Mouse (Mus musculus) kidney, adult 2 months (tissue): ENCODE measurements around the gene Arfgap1.

Source experiments
- CTCF ChIP-seq: fragments of 200-500 bp; conservative IDR thresholded peaks from 2 replicates; pipeline ENCODE4 v1.5.1; 2011; ENCODE audit warnings: low read depth, mild to moderate bottlenecking, control low read depth, low read length, moderate library complexity, mixed read lengths; ENCODE audit not compliant: insufficient read depth, insufficient read length
- POLR2A ChIP-seq: fragments of 200-500 bp; IDR thresholded peaks from one replicate; pipeline ENCODE4 v1.6.1; 2011; ENCODE audit warnings: low read depth, low read length, control low read depth

DNA sequence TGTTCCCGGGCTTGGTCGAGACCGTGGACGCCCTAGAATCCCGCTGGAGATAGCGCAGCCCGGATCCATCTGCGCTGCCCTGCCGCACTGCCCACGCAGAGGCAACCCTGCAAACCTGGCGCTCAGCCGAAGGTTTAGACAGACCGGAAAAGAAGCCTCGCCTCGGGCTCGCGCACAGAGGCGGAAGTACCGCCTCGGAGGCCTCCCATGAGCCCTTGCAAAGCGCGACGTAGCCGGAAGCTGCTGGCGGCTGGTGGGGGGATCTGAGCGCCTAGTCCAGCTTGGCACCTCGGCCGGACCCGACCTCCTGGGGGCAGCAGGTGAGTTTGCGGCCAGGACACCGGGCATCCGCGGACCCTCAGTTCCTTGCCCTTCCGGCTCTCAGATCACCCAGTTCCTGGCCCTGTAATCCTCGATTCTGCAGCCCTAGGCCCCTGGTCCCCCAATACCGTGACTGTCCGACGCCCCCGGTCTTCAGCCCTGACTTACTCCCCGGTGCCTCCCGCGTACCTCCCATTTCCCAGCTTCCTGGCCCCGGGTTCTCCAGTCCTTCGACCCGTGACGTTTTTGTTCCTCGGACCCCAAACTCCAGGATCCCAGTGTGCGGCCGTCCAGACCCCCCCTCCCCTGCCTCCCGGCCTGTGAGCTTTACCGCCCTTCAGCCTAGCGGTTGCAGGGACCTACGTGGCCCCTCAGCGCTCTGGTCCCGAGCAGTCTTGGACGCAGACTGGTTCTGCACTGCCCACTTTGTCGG, at the start of gene Arfgap1:
- TF ChIP-seq CTCF (no peak), POLR2A (peak; percentile 76)
